Mouse (Mus musculus): ENCODE data around the gene Fgf9.

GRCm38 (mm10) chr14:58160624-58161023, 90.3 kb downstream of the Fgf9 start:
- TF ChIP-seq CTCF (IDR thresholded peaks at IDR 0.05; ENCODE audit: control insufficient read depth, insufficient read depth, insufficient replicate concordance, low read depth, low read length) (no peak), POLR2A (IDR thresholded peaks at IDR 0.05; ENCODE audit: control insufficient read depth, low read depth, low read length) (no peak)

Measured in testis, adult 2 months (tissue).